Mouse (Mus musculus) kidney, embryonic 16.5 days (tissue): ENCODE data around the gene Hbq1a. TPM values are rescaled to one million over a fixed set of nuclear protein-coding genes. Genes with fewer than 3 reads are reported as not detected.

Source experiments
- polyA plus RNA-seq: library from polyadenylated mRNA; unstranded; fragments of >200 nt; fragmentation: Nextera tagmentation; extraction: Ambion mirVana; gene quantifications from 2 replicates; pipeline ENCODE4 v1.2.1, GENCODE M21; 2015

The Hbq1a gene
- polyA plus RNA-seq, 1 experiment from 2014 or later = 0.37 TPM

Other genes starting within 250 kb of the Hbq1a start
- 0.04 TPM in 1 of 2 replicates, not detected in the other for gene Il9r, start 99.8 kb upstream of the Hbq1a start, polyA plus RNA-seq
- gene Snrnp25, start 94.7 kb upstream of the Hbq1a start, polyA plus RNA-seq = 56.6 and 61.1 TPM in 2 replicates
- 61.9 and 62.1 TPM in 2 replicates for gene Rhbdf1, start 77.8 kb upstream of the Hbq1a start, polyA plus RNA-seq
- gene Mpg, start 73.6 kb upstream of the Hbq1a start, polyA plus RNA-seq = 38.3 and 42.4 TPM in 2 replicates
- 50.2 and 50.8 TPM in 2 replicates for gene Nprl3, start 32.4 kb upstream of the Hbq1a start, polyA plus RNA-seq
- 20.0 and 23.7 TPM in 2 replicates for gene Hba-x, start 23.7 kb upstream of the Hbq1a start, polyA plus RNA-seq
- 4,198 and 4,493 TPM in 2 replicates for gene Hba-a1, start 16.6 kb upstream of the Hbq1a start, polyA plus RNA-seq
- 1.1 and 1.5 TPM in 2 replicates for gene Hbq1b, start 13.1 kb upstream of the Hbq1a start, polyA plus RNA-seq
- gene Hba-a2, start 3.6 kb upstream of the Hbq1a start, polyA plus RNA-seq = 10,418 and 11,416 TPM in 2 replicates
- gene Sh3pxd2b, start 47.8 kb downstream of the Hbq1a start, polyA plus RNA-seq = 17.7 and 20.8 TPM in 2 replicates
- 45.1 and 45.6 TPM in 2 replicates for gene Ubtd2, start 155.3 kb downstream of the Hbq1a start, polyA plus RNA-seq
- 0.47 and 0.68 TPM in 2 replicates for gene Efcab9, start 232.0 kb downstream of the Hbq1a start, polyA plus RNA-seq
- gene Stk10, start 233.2 kb downstream of the Hbq1a start, polyA plus RNA-seq = 5.6 and 6.5 TPM in 2 replicates